Mouse (Mus musculus): ENCODE measurements around the gene Slc4a7. TPM values are rescaled to one million over a fixed set of nuclear protein-coding genes. Genes with fewer than 3 reads are reported as not detected.
"Not testable (repeated sequence)": the region's sequence is repeated elsewhere in the genome, so short reads cannot be mapped to it uniquely, and the experiment has no call there.

Gene Slc4a7
- polyA plus RNA-seq, 1 experiment from 2014 or later = 21.2 TPM

DNA sequence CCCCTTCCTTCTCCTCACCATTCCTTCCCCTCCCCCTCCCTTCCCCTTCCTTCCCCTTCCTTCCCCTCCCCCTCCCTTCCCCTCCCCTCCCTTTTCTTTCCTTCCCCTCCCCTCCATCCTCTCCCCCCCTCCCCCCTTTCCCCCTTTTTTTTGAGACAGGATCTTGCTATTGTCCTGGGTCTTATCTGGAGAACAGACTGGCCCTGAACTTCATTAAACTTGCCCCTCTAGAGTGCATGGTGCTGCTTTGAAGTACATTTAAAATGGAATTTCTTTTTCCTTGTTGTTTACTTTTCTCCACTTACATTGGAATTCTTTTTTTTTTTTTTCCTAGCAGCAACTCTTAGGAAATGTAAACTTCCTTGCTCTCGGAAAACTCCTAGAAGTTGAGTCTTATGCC, 6.9 kb downstream of the Slc4a7 start:
- Histone ChIP-seq H3K4me1 (peaks cover 4% of the 10 kb centered on the region), H3K4me3 (no peak overlapping the region), H3K27ac (no peak overlapping the region), H3K27me3 (ENCODE audit: insufficient read depth, poor library complexity, severe bottlenecking) (no peaks in the 10 kb centered on the region), H3K36me3 (peaks cover 19% of the 10 kb centered on the region), H3K9me3 (no peaks in the 10 kb centered on the region)
- WGBS = 77% methylated on average over 1 of the region's 1 CpGs
- DNase-seq (ENCODE audit: low spot score) = no peak

- H3K9me3 ChIP-seq = no peaks in the 10 kb centered on the region
- H3K27ac ChIP-seq = no peak overlapping the region
- H3K4me3 ChIP-seq = no peak overlapping the region
- H3K4me1 ChIP-seq = no peaks in the 10 kb centered on the region
- H3K27me3 ChIP-seq (ENCODE audit: insufficient read depth, poor library complexity, severe bottlenecking) = no peaks in the 10 kb centered on the region
- no peak for DNase-seq (ENCODE audit: low spot score)
- H3K36me3 ChIP-seq = peaks cover 13% of the 10 kb centered on the region
Measured at GRCm38 (mm10) chr14:14714130-14714529, 12.1 kb downstream of the Slc4a7 start.

GRCm38 (mm10) chr14:14715794-14716193, 13.7 kb downstream of the Slc4a7 start:
- no peak for DNase-seq (ENCODE audit: low spot score)
- Histone ChIP-seq H3K27ac (no peak overlapping the region), H3K4me3 (no peak overlapping the region), H3K27me3 (ENCODE audit: insufficient read depth, poor library complexity, severe bottlenecking) (no peaks in the 10 kb centered on the region), H3K36me3 (peaks cover 5% of the 10 kb centered on the region; the same call in 1 of the 2 replicates), H3K4me1 (no peaks in the 10 kb centered on the region), H3K9me3 (no peaks in the 10 kb centered on the region)
- 89% methylated on average over 2 of the region's 2 CpGs for WGBS

DNA sequence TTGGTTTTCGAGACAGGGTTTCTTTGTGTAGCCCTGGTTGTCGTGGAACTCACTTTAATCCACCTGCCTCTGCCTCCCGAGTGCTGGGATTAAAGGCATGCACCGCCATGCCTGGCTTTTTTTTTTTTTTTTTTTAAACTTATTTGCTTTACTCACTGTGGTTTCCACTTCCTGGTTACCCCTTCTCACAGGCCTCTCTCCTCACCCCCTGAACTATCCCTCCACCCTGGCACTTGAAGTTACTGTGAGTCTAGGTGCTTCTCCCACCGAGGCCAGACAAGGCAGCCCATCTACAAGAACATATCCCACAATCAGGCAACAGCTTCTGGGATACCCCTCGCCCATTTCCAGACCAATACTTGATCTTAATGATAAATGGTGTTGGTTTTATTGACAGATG, 14.8 kb downstream of the Slc4a7 start:
- no peaks in the 10 kb centered on the region for H3K36me3 ChIP-seq
- WGBS = 85% methylated on average over 6 of the region's 6 CpGs
- no peak overlapping the region for H3K4me3 ChIP-seq
- no peaks in the 10 kb centered on the region for H3K4me1 ChIP-seq
- H3K27ac ChIP-seq = no peak overlapping the region
- no peaks in the 10 kb centered on the region for H3K9me3 ChIP-seq
- no peak for DNase-seq (ENCODE audit: low spot score)
- H3K27me3 ChIP-seq (ENCODE audit: insufficient read depth, poor library complexity, severe bottlenecking) = no peaks in the 10 kb centered on the region

DNA sequence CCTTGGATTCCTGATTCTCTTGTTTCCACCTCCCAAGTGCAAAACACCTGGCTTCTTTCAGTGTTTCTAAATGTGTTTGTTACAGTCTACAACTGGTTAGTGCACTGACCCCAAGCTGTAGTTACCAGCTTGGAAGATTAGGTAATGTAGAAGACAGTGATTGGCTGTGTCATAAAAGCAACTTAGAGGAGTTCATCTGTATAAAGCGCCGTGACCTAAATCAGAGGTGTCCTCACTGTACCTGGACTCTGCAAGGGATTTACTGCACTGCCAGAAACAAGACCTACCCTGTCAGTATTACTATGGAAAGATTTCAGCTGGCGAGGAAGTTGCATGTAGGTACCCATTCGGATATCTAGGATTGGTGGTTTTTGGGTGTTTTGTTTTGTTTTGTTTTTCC, 16.5 kb downstream of the Slc4a7 start:
- Histone ChIP-seq H3K4me1 (no peaks in the 10 kb centered on the region), H3K9me3 (no peaks in the 10 kb centered on the region), H3K4me3 (no peak overlapping the region), H3K27ac (no peak overlapping the region), H3K27me3 (ENCODE audit: insufficient read depth, poor library complexity, severe bottlenecking) (no peaks in the 10 kb centered on the region), H3K36me3 (no peaks in the 10 kb centered on the region)
- DNase-seq (ENCODE audit: low spot score) = no peak
- 89% methylated on average over 4 of the region's 4 CpGs for WGBS

GRCm38 (mm10) chr14:14781169-14781568, 79.1 kb downstream of the Slc4a7 start:
- Histone ChIP-seq H3K4me1 (no peaks in the 10 kb centered on the region), H3K4me3 (no peak overlapping the region), H3K27ac (no peak overlapping the region), H3K9me3 (no peaks in the 10 kb centered on the region), H3K27me3 (ENCODE audit: insufficient read depth, poor library complexity, severe bottlenecking) (no peaks in the 10 kb centered on the region), H3K36me3 (peaks cover 44% of the 10 kb centered on the region)
- 90% methylated on average over 2 of the region's 2 CpGs for WGBS
- DNase-seq (ENCODE audit: low spot score) = no peak

DNA sequence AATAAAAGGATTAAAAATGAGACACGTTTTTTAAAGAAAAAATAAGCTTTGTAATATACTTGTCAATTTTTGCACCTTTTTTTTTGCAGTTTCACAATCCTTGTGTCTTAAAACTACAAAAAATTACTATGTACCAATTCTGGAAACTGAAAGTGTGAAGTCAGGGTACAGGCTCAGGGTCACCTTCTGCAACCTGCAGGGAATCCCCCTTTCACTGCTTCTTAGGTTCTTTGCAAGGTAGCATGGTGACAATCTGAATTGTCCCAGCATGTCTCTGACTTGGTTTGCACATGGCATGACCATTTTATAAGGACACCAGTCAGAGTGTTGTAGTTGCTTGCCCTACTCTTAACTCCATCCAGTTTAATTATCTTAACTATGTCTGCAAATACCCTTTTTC, 82.1 kb downstream of the Slc4a7 start:
- 76% methylated on average over 1 of the region's 1 CpGs for WGBS

GRCm38 (mm10) chr14:14786979-14787378, 84.9 kb downstream of the Slc4a7 start:
- 97% methylated on average over 1 of the region's 1 CpGs for WGBS
- H3K9me3 ChIP-seq = no peaks in the 10 kb centered on the region
- no peaks in the 10 kb centered on the region for H3K27me3 ChIP-seq (ENCODE audit: insufficient read depth, poor library complexity, severe bottlenecking)
- H3K27ac ChIP-seq = no peak overlapping the region
- H3K4me1 ChIP-seq = no peaks in the 10 kb centered on the region
- no peak for DNase-seq (ENCODE audit: low spot score)
- peaks cover 50% of the 10 kb centered on the region for H3K36me3 ChIP-seq
- no peak overlapping the region for H3K4me3 ChIP-seq

More for the DNA sequence above, 82.1 kb downstream of the Slc4a7 start:
- H3K36me3 ChIP-seq = peaks cover 48% of the 10 kb centered on the region
- no peak overlapping the region for H3K4me3 ChIP-seq
- no peaks in the 10 kb centered on the region for H3K9me3 ChIP-seq
- H3K27me3 ChIP-seq (ENCODE audit: insufficient read depth, poor library complexity, severe bottlenecking) = no peaks in the 10 kb centered on the region
- H3K27ac ChIP-seq = no peak overlapping the region
- DNase-seq (ENCODE audit: low spot score) = no peak
- no peaks in the 10 kb centered on the region for H3K4me1 ChIP-seq

GRCm38 (mm10) chr14:14789840-14790470, 87.9 kb downstream of the Slc4a7 start:
- Histone ChIP-seq H3K9me3 (no peaks in the 10 kb centered on the region), H3K36me3 (peaks cover 46% of the 10 kb centered on the region), H3K27ac (no peak overlapping the region), H3K4me3 (no peak overlapping the region), H3K27me3 (ENCODE audit: insufficient read depth, poor library complexity, severe bottlenecking) (no peaks in the 10 kb centered on the region), H3K4me1 (no peaks in the 10 kb centered on the region)
- 92% methylated on average over 4 of the region's 4 CpGs for WGBS
- DNase-seq (ENCODE audit: low spot score) = no peak

DNA sequence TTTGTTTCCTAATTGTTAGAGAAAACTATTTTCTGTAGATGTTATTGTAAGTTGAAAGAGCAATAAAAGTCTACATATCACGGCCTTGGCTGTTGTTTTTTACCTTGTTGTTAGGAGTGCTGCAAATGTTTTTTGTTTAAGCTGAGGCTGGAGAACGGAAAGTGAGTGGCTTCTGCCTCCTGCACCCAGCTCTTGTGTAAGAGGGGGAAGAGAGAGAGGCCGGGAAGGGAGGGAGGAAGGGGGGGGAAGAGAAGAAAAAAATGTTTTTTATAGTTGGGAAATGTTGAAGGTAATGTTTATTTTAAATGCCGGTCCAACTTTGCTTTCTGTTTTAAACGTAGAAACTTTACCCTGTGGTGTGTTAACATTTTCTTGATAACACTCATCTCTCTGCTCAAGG, 97.8 kb downstream of the Slc4a7 start:
- H3K27ac ChIP-seq = no peak overlapping the region
- H3K36me3 ChIP-seq = peaks cover 11% of the 10 kb centered on the region; the same call in 1 of the 2 replicates
- no peak for DNase-seq (ENCODE audit: low spot score)
- no peaks in the 10 kb centered on the region for H3K27me3 ChIP-seq (ENCODE audit: insufficient read depth, poor library complexity, severe bottlenecking)
- H3K4me3 ChIP-seq = no peak overlapping the region
- WGBS = 79% methylated on average over 5 of the region's 5 CpGs
- no peaks in the 10 kb centered on the region for H3K4me1 ChIP-seq
- H3K9me3 ChIP-seq = no peaks in the 10 kb centered on the region

GRCm38 (mm10) chr14:14800332-14800731, 98.3 kb downstream of the Slc4a7 start:
- WGBS = 88% methylated on average over 4 of the region's 4 CpGs
- Histone ChIP-seq H3K27me3 (ENCODE audit: insufficient read depth, poor library complexity, severe bottlenecking) (no peaks in the 10 kb centered on the region), H3K27ac (no peak overlapping the region), H3K9me3 (no peaks in the 10 kb centered on the region), H3K36me3 (peaks cover 11% of the 10 kb centered on the region; the same call in 1 of the 2 replicates), H3K4me3 (no peak overlapping the region), H3K4me1 (no peaks in the 10 kb centered on the region)
- DNase-seq (ENCODE audit: low spot score) = no peak

- H3K27ac ChIP-seq = no peak overlapping the region
- H3K27me3 ChIP-seq (ENCODE audit: insufficient read depth, poor library complexity, severe bottlenecking) = no peaks in the 10 kb centered on the region
- no peaks in the 10 kb centered on the region for H3K9me3 ChIP-seq
- peaks cover 11% of the 10 kb centered on the region; the same call in 1 of the 2 replicates for H3K36me3 ChIP-seq
- DNase-seq (ENCODE audit: low spot score) = no peak
- no peak overlapping the region for H3K4me3 ChIP-seq
- 97% methylated on average over 3 of the region's 3 CpGs for WGBS
- H3K4me1 ChIP-seq = no peaks in the 10 kb centered on the region
Measured at GRCm38 (mm10) chr14:14800810-14801209, 98.7 kb downstream of the Slc4a7 start.

DNA sequence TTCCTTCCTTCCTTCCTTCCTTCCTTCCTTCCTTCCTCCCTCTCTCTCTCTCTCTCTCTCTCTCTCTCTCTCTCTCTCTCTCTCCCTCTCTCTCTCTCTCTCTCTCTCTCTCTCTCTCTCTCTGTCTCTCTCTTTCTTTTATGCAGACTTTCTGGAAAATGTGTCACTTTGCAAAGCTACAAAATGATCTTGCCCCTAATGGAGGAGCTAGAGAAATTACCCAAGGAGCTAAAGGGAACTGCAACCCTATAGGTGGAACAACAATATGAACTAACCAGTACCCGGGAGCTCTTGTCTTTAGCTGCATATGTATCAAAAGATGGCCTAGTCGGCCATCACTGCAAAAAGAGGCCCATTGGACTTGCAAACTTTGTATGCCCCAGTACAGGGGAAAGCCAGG, 101.0 kb downstream of the Slc4a7 start, which contains the start of gene Nek10:
Gene Nek10 (plus strand): TSS at position 301 of the 400 bp plus-strand sequence.
- H3K4me1 ChIP-seq; DNase-seq (ENCODE audit: low spot score); H3K9me3 ChIP-seq; H3K27me3 ChIP-seq (ENCODE audit: insufficient read depth, poor library complexity, severe bottlenecking); H3K27ac ChIP-seq; H3K4me3 ChIP-seq: not testable (repeated sequence)
- WGBS = 72% methylated on average over 2 of the region's 2 CpGs
- peaks cover 11% of the 10 kb centered on the region; the same call in 1 of the 2 replicates for H3K36me3 ChIP-seq
